Mouse (Mus musculus) cerebellum, adult 2 months (tissue): Measurements from ENCODE around the gene Chrm5.

ENCODE experiments used
- CTCF ChIP-seq: fragments of 200-500 bp; IDR thresholded peaks from 2 replicates; pipeline ENCODE4 v1.5.1; 2011; ENCODE audit warnings: low read depth, mild to moderate bottlenecking, control low read depth, low read length, moderate library complexity, borderline replicate concordance; ENCODE audit not compliant: insufficient read depth
- POLR2A ChIP-seq: fragments of 200-500 bp; IDR thresholded peaks from 2 replicates; pipeline ENCODE4 v1.6.1; 2011; ENCODE audit warnings: low read length, control low read depth, borderline replicate concordance; ENCODE audit not compliant: insufficient read depth

DNA sequence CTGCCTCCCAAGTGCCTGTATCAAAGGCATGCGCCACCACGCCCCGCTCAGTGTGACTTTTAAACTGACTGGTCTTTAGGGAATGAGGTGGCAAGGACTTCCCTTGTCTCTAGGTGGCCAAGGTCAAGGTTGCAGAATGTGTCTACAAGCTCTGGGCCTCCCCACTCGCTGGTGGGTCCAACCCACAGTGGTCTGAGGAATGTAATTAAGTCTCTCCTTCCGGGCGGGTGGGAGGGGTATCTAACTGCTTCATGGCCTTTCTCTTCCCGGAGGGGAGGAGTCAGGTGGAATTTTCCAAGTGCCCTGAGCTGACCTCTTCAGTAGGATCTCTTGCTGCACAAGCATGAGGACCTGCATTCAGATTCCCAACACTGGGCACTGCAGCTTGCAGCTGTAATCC is 17.3 kb upstream of the Chrm5 start:
- no peak for TF ChIP-seq POLR2A
- no peak for TF ChIP-seq CTCF
